Mouse (Mus musculus): ENCODE data around the gene Adgra3.

The Adgra3 gene

GRCm38 (mm10) chr5:50058421-50059286 lies at the start of gene Adgra3:
Gene Adgra3 (minus strand): TSS chr5:50059006.
- no peak for DNase-seq (ENCODE audit: extremely low read depth, low read depth, low spot score)

- DNase-seq (ENCODE audit: extremely low read depth, low read depth, low spot score) = no peak
These were observed 24.6 kb upstream of the Adgra3 start for GRCm38 (mm10) chr5:50083441-50083840.

- DNase-seq (ENCODE audit: extremely low read depth, low read depth, low spot score) = no peak
These were observed 15.4 kb upstream of the Adgra3 start for GRCm38 (mm10) chr5:50074245-50074644.

GRCm38 (mm10) chr5:50064236-50064635 lies 5.4 kb upstream of the Adgra3 start:
- DNase-seq (ENCODE audit: extremely low read depth, low read depth, low spot score) = no peak

- no peak for DNase-seq (ENCODE audit: extremely low read depth, low read depth, low spot score)
These were observed 780 bp upstream of the Adgra3 start for GRCm38 (mm10) chr5:50059586-50059985.

- DNase-seq (ENCODE audit: extremely low read depth, low read depth, low spot score) = no peak
These were observed 990 bp downstream of the Adgra3 start for GRCm38 (mm10) chr5:50057612-50058420.

GRCm38 (mm10) chr5:50052456-50052855 lies 6.3 kb downstream of the Adgra3 start:
- DNase-seq (ENCODE audit: extremely low read depth, low read depth, low spot score) = no peak

GRCm38 (mm10) chr5:50050668-50051425 lies 8.0 kb downstream of the Adgra3 start:
- no peak for DNase-seq (ENCODE audit: extremely low read depth, low read depth, low spot score)

- no peak for DNase-seq (ENCODE audit: extremely low read depth, low read depth, low spot score)
These were observed 8.8 kb downstream of the Adgra3 start for GRCm38 (mm10) chr5:50050037-50050436.

- DNase-seq (ENCODE audit: extremely low read depth, low read depth, low spot score) = no peak
These were observed 9.3 kb downstream of the Adgra3 start for GRCm38 (mm10) chr5:50049506-50049905.

GRCm38 (mm10) chr5:50048960-50049359 lies 9.8 kb downstream of the Adgra3 start:
- no peak for DNase-seq (ENCODE audit: extremely low read depth, low read depth, low spot score)

- DNase-seq (ENCODE audit: extremely low read depth, low read depth, low spot score) = no peak
These were observed 10.4 kb downstream of the Adgra3 start for GRCm38 (mm10) chr5:50048271-50048851.

GRCm38 (mm10) chr5:50045180-50045579 lies 13.6 kb downstream of the Adgra3 start:
- no peak for DNase-seq (ENCODE audit: extremely low read depth, low read depth, low spot score)

- no peak for DNase-seq (ENCODE audit: extremely low read depth, low read depth, low spot score)
These were observed 15.1 kb downstream of the Adgra3 start for GRCm38 (mm10) chr5:50043677-50044076.

- DNase-seq (ENCODE audit: extremely low read depth, low read depth, low spot score) = no peak
These were observed 16.4 kb downstream of the Adgra3 start for GRCm38 (mm10) chr5:50042274-50042943.

GRCm38 (mm10) chr5:50039521-50039920 lies 19.3 kb downstream of the Adgra3 start:
- DNase-seq (ENCODE audit: extremely low read depth, low read depth, low spot score) = no peak

- no peak for DNase-seq (ENCODE audit: extremely low read depth, low read depth, low spot score)
These were observed 21.1 kb downstream of the Adgra3 start for GRCm38 (mm10) chr5:50037666-50038065.

- DNase-seq (ENCODE audit: extremely low read depth, low read depth, low spot score) = no peak
These were observed 23.8 kb downstream of the Adgra3 start for GRCm38 (mm10) chr5:50034900-50035514.

GRCm38 (mm10) chr5:50034231-50034630 lies 24.6 kb downstream of the Adgra3 start:
- no peak for DNase-seq (ENCODE audit: extremely low read depth, low read depth, low spot score)

- DNase-seq (ENCODE audit: extremely low read depth, low read depth, low spot score) = no peak
These were observed 25.1 kb downstream of the Adgra3 start for GRCm38 (mm10) chr5:50033660-50034059.

Data from fat pad, adult 2 months (tissue).